Mouse (Mus musculus) olfactory bulb, adult 2 months (tissue): ENCODE results near the gene Exosc5. TPM values are rescaled to one million over a fixed set of nuclear protein-coding genes. Genes with fewer than 3 reads are reported as not detected.

ENCODE experiments used
- H3K27ac ChIP-seq: fragments of 200-500 bp; 2 replicates; pipeline ENCODE4 v1.5.1; 2012; ENCODE audit warnings: low read depth, low read length; ENCODE audit not compliant: insufficient read depth
- H3K4me1 ChIP-seq: fragments of 200-500 bp; 2 replicates; pipeline ENCODE4 v1.6.1; 2012; ENCODE audit warnings: low read length; ENCODE audit not compliant: control insufficient read depth, insufficient read depth
- H3K4me3 ChIP-seq: fragments of 200-500 bp; 2 replicates; pipeline ENCODE4 v1.5.1; 2012; ENCODE audit warnings: mild to moderate bottlenecking, low read depth, low read length, moderate library complexity; ENCODE audit not compliant: insufficient read depth
- CTCF ChIP-seq: fragments of 200-500 bp; IDR thresholded peaks from 2 replicates; pipeline ENCODE4 v1.5.1; 2012; ENCODE audit warnings: low read depth, mild to moderate bottlenecking, low read length, moderate library complexity; ENCODE audit not compliant: insufficient read depth
- POLR2A ChIP-seq: fragments of 200-500 bp; IDR thresholded peaks from 2 replicates; pipeline ENCODE4 v1.6.1; 2012; ENCODE audit warnings: mild to moderate bottlenecking, low read depth, low read length, moderate library complexity; ENCODE audit not compliant: insufficient read depth
- WGBS: fragments of 180-500 bp; shearing (Covaris S2); methylation state at CpG from one replicate; pipeline ENCODE4 v1.1.7; 2018; 5-methylcytosine and 5-hydroxymethylcytosine counted together
- polyA plus RNA-seq: library from polyadenylated mRNA; stranded (reverse); fragments of >200 nt; gene quantifications from 2 replicates; pipeline ENCODE4 v1.2.4, GENCODE M21; 2012; ENCODE audit warnings: low replicate concordance; ENCODE audit not compliant: missing spikeins, insufficient read depth, insufficient read length

Gene Exosc5
- polyA plus RNA-seq, result not detected in 2 replicates

DNA sequence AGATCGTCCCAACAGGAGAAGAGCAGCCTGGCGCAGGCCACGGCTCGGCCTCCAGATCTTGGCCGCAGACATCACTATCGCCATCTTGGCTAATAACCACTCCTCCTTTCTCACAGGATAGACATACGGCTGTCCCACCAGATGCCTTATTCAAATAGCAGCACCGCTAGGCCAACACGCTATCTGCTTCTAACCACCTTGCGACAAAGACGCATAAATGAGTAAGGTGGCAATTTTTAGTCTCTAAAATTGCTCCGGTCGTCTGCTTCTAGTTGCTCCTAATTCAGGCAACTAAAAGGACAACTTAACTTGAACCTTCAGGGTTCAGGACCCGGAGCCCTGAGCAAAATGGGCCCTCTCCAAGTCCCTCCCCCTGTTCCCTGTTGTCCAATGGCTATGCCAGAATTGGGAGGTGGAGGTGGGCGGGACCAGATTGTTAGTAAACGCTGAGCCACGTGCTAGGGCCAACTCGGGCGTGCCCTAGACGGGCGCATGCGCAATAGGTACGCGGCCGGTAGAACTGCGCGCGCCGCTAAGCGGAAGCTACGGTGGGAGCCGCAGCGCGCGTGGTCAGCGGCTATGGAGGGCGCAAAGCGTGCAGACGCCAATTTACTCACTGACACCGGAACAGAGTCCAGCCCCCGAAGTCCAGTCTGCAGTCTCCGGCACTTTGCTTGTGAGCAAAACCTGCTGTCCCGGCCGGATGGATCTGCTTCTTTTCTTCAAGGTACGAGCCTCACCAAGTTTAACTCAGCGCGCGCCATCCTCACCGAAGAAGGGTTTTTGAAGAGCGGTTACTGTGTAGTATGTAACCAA lies at the start of gene Exosc5, which contains the start of gene Bckdha:
TSS of gene Exosc5 (plus strand) at position 508 of the 816 bp plus-strand sequence.
TSS of gene Bckdha (minus strand) at position 325 of the 816 bp plus-strand sequence.
- Histone ChIP-seq H3K27ac (peak within 1 kb of the TSS; percentile 96), H3K4me3 (peak within 1 kb of the TSS; percentile 80), H3K4me1 (peaks cover 14% of the 10 kb centered on the region)
- under 1% methylated on average over 50 of the region's 50 CpGs for WGBS
- TF ChIP-seq CTCF, result no peak
- peak; percentile 57 for TF ChIP-seq POLR2A

DNA sequence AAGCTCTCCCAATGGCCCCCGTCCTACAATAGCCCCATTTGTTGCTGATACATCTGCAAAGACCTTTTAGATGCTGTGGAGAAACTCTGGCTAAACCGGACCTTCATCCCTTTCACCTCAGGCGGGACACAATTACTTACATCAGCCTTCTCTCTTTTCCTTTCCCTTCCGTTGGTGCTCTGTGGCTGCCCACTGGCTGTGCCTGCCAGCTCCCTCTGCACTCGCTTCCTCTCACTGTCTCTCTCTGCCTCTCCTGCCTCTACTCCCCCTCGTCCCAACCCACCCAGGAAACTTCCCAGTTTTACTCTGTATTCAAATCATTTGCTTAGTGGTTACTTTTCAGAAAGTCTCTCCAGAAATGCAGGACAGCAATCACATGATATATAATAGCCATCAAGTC lies 48.9 kb upstream of the Exosc5 start:
- Histone ChIP-seq H3K4me1 (no peaks in the 10 kb centered on the region), H3K4me3 (no peak overlapping the region), H3K27ac (no peak overlapping the region)
- WGBS, result 33% methylated on average over 6 of the region's 6 CpGs
- TF ChIP-seq CTCF (no peak), POLR2A (no peak)

DNA sequence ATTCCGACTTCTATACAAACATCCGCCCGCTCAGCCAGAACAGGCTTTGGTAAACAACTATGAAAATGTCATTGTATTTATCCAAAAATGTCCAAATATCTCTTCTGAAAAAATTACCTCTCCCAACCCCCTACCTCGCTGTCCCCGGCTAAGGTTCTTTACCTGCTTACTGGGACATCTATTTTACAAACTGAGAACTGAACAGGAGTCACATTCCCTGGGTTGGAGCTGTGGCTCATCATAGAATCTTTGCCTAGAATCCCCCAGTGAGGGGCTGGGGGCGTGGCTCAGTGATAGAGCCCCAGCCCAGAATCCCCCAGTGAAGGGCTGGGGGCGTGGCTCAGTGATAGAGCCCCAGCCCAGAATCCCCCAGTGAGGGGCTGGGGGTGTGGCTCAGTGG lies 47.5 kb upstream of the Exosc5 start:
- WGBS, result 41% methylated on average over 7 of the region's 7 CpGs
- Histone ChIP-seq H3K27ac (no peak overlapping the region), H3K4me3 (no peak overlapping the region), H3K4me1 (no peaks in the 10 kb centered on the region)
- no peak for TF ChIP-seq POLR2A
- no peak for TF ChIP-seq CTCF

DNA sequence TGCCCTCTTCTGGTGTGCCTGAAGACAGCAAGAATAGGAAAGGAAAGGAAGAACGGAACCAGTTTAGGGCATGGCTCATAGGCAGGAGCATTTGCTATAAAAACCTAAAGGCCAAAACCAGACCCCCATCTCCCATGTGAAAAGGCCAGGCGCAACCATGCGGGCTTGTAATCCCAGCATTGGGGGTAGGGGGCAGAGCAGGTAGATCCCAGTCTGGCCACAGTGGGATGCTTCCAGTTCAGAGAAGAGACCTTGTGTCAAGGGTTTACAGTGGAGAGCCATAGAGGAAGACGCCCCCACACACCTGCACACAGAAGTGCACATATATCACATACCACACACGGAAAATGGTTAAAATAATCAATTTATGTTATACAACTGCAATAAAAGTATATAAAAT lies 44.9 kb upstream of the Exosc5 start:
- H3K4me3 ChIP-seq, result no peak overlapping the region
- 95% methylated on average over 5 of the region's 5 CpGs for WGBS
- H3K4me1 ChIP-seq, result no peaks in the 10 kb centered on the region
- no peak for TF ChIP-seq CTCF
- no peak overlapping the region for H3K27ac ChIP-seq

DNA sequence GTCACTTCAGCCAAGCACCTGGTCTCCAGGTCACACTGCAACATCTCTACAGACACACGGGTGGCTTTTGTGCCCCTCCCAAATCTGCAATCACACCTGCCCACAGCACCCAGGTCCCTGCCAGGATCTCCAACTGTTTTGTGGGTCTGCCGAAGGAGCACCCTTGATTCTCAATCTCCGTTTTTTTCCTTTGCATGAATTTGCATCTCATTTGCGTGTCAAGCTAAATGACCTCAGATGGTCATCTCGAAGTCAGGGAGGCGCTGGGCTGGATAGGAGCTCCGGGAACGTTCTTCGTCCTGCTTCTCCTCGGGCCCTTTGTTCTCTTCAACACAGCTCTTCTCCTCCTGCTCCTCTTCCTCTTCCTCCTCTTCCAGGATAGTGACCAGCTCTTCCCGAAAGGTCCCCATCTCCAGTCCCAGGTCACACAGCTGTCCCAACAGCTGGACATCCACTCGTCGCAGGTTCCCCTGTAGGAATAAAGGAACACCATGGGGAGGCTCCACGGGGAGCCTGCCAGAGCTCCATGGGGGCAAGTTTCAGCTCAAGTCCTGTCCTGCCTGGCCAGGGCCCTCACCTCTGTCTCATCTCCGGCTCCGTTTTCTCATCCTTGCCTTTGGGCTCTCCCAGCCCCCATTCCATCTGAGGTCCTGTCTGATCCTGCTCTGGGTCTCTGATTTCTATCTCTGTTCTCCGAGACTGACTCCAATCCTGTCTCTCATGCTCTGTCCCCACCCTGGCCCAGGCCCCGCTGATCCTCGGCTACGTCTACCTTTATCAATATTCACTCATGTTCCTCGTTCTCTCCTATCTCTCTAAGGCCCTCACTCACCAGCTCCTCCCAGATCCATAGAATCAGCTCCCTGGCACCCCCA lies 43.9 kb upstream of the Exosc5 start:
- WGBS, result 73% methylated on average over 21 of the region's 21 CpGs
- Histone ChIP-seq H3K4me3 (no peak overlapping the region), H3K4me1 (peaks cover under 1% of the 10 kb centered on the region; the same call in 1 of the 2 replicates), H3K27ac (no peak overlapping the region)
- TF ChIP-seq POLR2A (no peak), CTCF (no peak)

GRCm38 (mm10) chr7:25615706-25616011 lies 43.3 kb upstream of the Exosc5 start, which contains the start of gene Erich4:
Gene Erich4, minus strand, starts transcription at chr7:25615892.
- no peak for TF ChIP-seq POLR2A
- TF ChIP-seq CTCF, result no peak
- peaks cover 3% of the 10 kb centered on the region; the same call in 1 of the 2 replicates for H3K4me1 ChIP-seq
- H3K27ac ChIP-seq, result no peak within 1 kb of the TSS
- no peak within 1 kb of the TSS for H3K4me3 ChIP-seq
- 80% methylated on average over 5 of the region's 5 CpGs for WGBS

GRCm38 (mm10) chr7:25617376-25618160 lies 41.4 kb upstream of the Exosc5 start:
- Histone ChIP-seq H3K4me3 (no peak overlapping the region), H3K4me1 (peaks cover 3% of the 10 kb centered on the region; the same call in 1 of the 2 replicates), H3K27ac (no peak overlapping the region)
- TF ChIP-seq POLR2A, result no peak
- no peak for TF ChIP-seq CTCF
- 85% methylated on average over 10 of the region's 10 CpGs for WGBS

DNA sequence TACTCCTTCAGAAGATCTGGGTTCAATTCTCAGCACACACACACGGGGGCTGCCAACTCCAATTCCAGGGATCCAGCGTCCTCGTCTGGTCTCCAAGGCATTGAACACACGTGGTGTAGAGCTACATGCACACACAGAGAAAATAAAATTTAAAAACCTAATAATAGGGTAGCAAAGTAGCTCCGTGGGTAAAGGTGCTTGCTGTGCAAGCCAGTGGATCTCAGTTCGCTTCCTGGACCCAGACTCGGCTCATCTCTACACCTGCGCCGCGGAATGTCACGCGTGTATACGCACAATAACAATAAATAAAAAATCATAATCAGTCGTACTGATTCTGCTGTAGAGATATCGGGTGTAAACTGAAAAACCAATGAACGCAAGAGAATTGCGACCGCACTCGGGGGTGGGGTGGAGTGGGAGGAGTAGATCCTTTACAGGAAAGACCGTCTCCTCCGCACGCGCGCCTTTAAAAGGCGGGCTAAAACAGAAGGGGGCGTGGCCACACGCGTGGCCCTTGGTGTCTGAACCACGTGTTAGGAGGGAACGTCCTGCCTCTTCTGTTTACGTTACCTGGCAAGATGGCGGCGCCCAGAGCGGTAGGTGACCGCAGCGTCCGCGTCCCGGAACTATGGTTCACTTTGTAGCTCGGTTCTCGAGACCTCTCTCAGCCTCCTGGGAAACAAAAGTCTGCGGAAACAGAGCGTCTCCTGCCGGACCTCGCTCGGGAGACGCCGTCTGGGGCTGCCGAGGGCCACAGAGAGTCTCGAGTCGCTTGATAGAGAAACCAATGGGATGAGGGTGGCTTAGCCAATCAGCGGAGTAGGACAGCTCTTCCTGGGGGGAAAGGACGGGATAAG lies 39.9 kb upstream of the Exosc5 start, which contains the start of gene Dmac2:
TSS of gene Dmac2 (plus strand) at position 550 of the 857 bp plus-strand sequence.
- H3K27ac ChIP-seq, result peak within 1 kb of the TSS; percentile 55
- TF ChIP-seq CTCF (no peak), POLR2A (peak; percentile 70)
- under 1% methylated on average over 53 of the region's 53 CpGs for WGBS

More for the DNA sequence above, 39.9 kb upstream of the Exosc5 start, which contains the start of gene Dmac2:
- peaks cover 3% of the 10 kb centered on the region; the same call in 1 of the 2 replicates for H3K4me1 ChIP-seq
- peak within 1 kb of the TSS; percentile 88 for H3K4me3 ChIP-seq
